Mouse (Mus musculus): ENCODE measurements around the gene Lgi1. TPM values are rescaled to one million over a fixed set of nuclear protein-coding genes. Genes with fewer than 3 reads are reported as not detected.

Gene Lgi1
- polyA plus RNA-seq, 1 experiment from 2014 or later: 19.1 TPM

DNA sequence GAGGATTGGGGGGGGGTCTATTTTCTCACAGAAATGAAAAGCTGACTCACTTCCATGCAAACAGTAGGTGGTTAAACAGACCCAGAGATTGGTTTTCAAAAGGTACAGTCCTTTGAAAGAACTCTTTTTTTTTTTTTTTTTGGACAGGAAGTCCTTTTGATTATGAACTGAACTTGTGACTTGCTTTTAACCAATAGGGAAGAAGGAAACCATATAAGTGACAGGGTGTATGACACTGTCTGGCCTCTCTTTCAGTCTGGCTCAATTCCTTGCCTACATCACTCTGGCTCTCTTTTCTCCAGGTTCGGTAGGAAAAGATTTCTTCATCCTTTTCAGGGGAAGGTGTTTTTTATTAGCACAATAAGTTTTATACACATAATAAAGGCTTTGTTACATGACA, 95.0 kb downstream of the Lgi1 start:
- Histone ChIP-seq H3K4me2 (ENCODE audit: low read length) (no peak overlapping the region), H3K27ac (ENCODE audit: low read length) (no peak overlapping the region), H3K4me1 (replicated peaks; ENCODE audit: control insufficient read depth, insufficient read depth, low read length) (no peaks in the 10 kb centered on the region), H3K9me3 (ENCODE audit: control insufficient read depth, low read length) (peaks cover 2% of the 10 kb centered on the region; the same call in 1 of the 2 replicates), H3K27me3 (replicated peaks; ENCODE audit: control insufficient read depth, insufficient read depth, low read length) (no peaks in the 10 kb centered on the region), H3K9ac (replicated peaks; ENCODE audit: low read depth, low read length) (no peak overlapping the region), H3K36me3 (ENCODE audit: control insufficient read depth, insufficient read depth) (no peaks in the 10 kb centered on the region), H3K4me3 (replicated peaks; ENCODE audit: low read length) (no peak overlapping the region)
- ATAC-seq: no peak
- WGBS: 75% methylated on average over 1 of the region's 1 CpGs

Other genes starting within 250 kb of the Lgi1 start
- 1.5 and 2.0 TPM in 2 replicates for gene Myof, start 221.0 kb upstream of the Lgi1 start, polyA plus RNA-seq (2015; fragmentation: Nextera tagmentation; extraction: Ambion mirVana)
- gene Cep55, start 209.5 kb upstream of the Lgi1 start, polyA plus RNA-seq (2015; fragmentation: Nextera tagmentation; extraction: Ambion mirVana): 12.2 and 17.8 TPM in 2 replicates
- 0.17 TPM in 1 of 2 replicates, not detected in the other for gene Ffar4, start 167.5 kb upstream of the Lgi1 start, polyA plus RNA-seq (2015; fragmentation: Nextera tagmentation; extraction: Ambion mirVana)
- gene Rbp4, start 139.3 kb upstream of the Lgi1 start, polyA plus RNA-seq (2015; fragmentation: Nextera tagmentation; extraction: Ambion mirVana): 1.1 and 1.3 TPM in 2 replicates
- gene Pde6c, start 131.8 kb upstream of the Lgi1 start, polyA plus RNA-seq (2015; fragmentation: Nextera tagmentation; extraction: Ambion mirVana): 0.16 and 0.19 TPM in 2 replicates
- gene Fra10ac1, start 40.4 kb upstream of the Lgi1 start, polyA plus RNA-seq (2015; fragmentation: Nextera tagmentation; extraction: Ambion mirVana): 54.7 and 56.8 TPM in 2 replicates
- gene Slc35g1, start 131.4 kb downstream of the Lgi1 start, polyA plus RNA-seq (2015; fragmentation: Nextera tagmentation; extraction: Ambion mirVana): 1.3 and 1.6 TPM in 2 replicates
- 3.8 and 4.5 TPM in 2 replicates for gene Plce1, start 216.6 kb downstream of the Lgi1 start, polyA plus RNA-seq (2015; fragmentation: Nextera tagmentation; extraction: Ambion mirVana)

All from forebrain, embryonic 16.5 days (tissue).